Mouse (Mus musculus) common myeloid progenitor, adult 5-6 weeks (primary cell): Measurements from ENCODE around the gene Tra2a. TPM values are rescaled to one million over a fixed set of nuclear protein-coding genes. Genes with fewer than 3 reads are reported as not detected.
"Not testable (repeated sequence)": the region's sequence is repeated elsewhere in the genome, so short reads cannot be mapped to it uniquely, and the experiment has no call there.

ENCODE experiments used
- ATAC-seq: replicated peaks from 2 replicates; pipeline ENCODE4 v1.8.0; 2016; ENCODE audit warnings: low read depth, mild to moderate bottlenecking, moderate TSS enrichment, inconsistent platforms; ENCODE audit not compliant: poor library complexity, severe bottlenecking
- total RNA-seq: library from RNA; stranded (forward); fragments of 200-1000, 187-1606 nt; gene quantifications from 2 replicates; pipeline ENCODE4 v1.2.3, GENCODE M21; 2017

Tra2a gene
- 160 and 162 TPM in 2 replicates for total RNA-seq

GRCm38 (mm10) chr6:49263847-49264243 is at the start of gene Tra2a:
Gene Tra2a (minus strand): TSS chr6:49264033.
- ATAC-seq = peak; percentile 90

GRCm38 (mm10) chr6:49298286-49298685 is 34.5 kb upstream of the Tra2a start:
- ATAC-seq = no peak

GRCm38 (mm10) chr6:49282122-49282521 is 18.3 kb upstream of the Tra2a start:
- peak; percentile 36; the same call in 1 of the 2 replicates for ATAC-seq

- ATAC-seq = no peak
Measured at GRCm38 (mm10) chr6:49280942-49281341, 17.1 kb upstream of the Tra2a start.

- ATAC-seq = no peak
Measured at GRCm38 (mm10) chr6:49275296-49275695, 11.5 kb upstream of the Tra2a start.

- no peak for ATAC-seq
Measured at GRCm38 (mm10) chr6:49274416-49275091, 10.7 kb upstream of the Tra2a start.

GRCm38 (mm10) chr6:49273934-49274333 is 10.1 kb upstream of the Tra2a start:
- no peak for ATAC-seq

GRCm38 (mm10) chr6:49272863-49273262 is 9.0 kb upstream of the Tra2a start:
- ATAC-seq = no peak

- ATAC-seq = no peak
Measured at GRCm38 (mm10) chr6:49271815-49272214, 8.0 kb upstream of the Tra2a start.

GRCm38 (mm10) chr6:49269923-49270322 is 6.1 kb upstream of the Tra2a start:
- no peak for ATAC-seq

- ATAC-seq = peak; percentile 93
Measured at GRCm38 (mm10) chr6:49269200-49269599, 5.4 kb upstream of the Tra2a start.

GRCm38 (mm10) chr6:49267686-49268085 is 3.9 kb upstream of the Tra2a start:
- no peak for ATAC-seq

- not testable (repeated sequence) for ATAC-seq
Measured at GRCm38 (mm10) chr6:49265207-49265606, 1.4 kb upstream of the Tra2a start.

GRCm38 (mm10) chr6:49264446-49264845 is 613 bp upstream of the Tra2a start:
- not testable (repeated sequence) for ATAC-seq

GRCm38 (mm10) chr6:49263081-49263846 is 569 bp downstream of the Tra2a start:
- ATAC-seq = peak; percentile 31

GRCm38 (mm10) chr6:49262421-49262820 is 1.4 kb downstream of the Tra2a start:
- ATAC-seq = no peak

- ATAC-seq = no peak
Measured at GRCm38 (mm10) chr6:49259711-49260110, 4.1 kb downstream of the Tra2a start.

- no peak for ATAC-seq
Measured at GRCm38 (mm10) chr6:49257880-49258279, 6.0 kb downstream of the Tra2a start.

- no peak for ATAC-seq
Measured at GRCm38 (mm10) chr6:49252207-49252606, 11.6 kb downstream of the Tra2a start.

GRCm38 (mm10) chr6:49251199-49251598 is 12.6 kb downstream of the Tra2a start:
- ATAC-seq = no peak

GRCm38 (mm10) chr6:49247246-49247645 is 16.6 kb downstream of the Tra2a start:
- ATAC-seq = peak; percentile 50; the same call in 1 of the 2 replicates
